Comparison of ENCODE assay signal across 8 mouse cellular contexts in the genomic region with DNA sequence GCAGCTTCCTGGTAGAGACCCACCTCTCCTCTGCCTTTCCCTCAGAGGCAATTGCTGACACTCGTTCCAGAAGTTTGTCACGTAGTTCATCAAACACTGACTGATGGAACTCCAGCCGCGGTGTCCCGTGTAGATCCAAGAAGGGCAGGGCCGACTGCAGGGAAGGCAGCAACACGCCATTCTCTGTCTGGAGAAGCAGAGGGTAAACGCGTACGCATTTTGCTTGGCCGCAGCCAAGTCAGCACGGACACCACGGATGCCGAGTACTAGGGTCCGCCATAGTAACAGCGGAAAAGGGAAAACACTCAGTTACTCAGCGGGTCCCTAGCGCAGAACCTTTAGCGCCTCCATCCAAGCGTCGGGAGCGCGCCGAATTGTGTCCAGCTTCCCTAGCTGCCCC. TPM values are rescaled to one million over a fixed set of nuclear protein-coding genes. Genes with fewer than 3 reads are reported as not detected.
A peak's percentile ranks its signal among the peaks of the same experiment; 100 is the strongest.
DNase-seq lines count a peak whose midpoint lies in the region; ATAC-seq and TF ChIP-seq lines count a peak whose summit lies in the region.

No protein-coding gene starts in this region.

- H3K4me2 ChIP-seq in forebrain, embryonic 15.5 days (replicated peaks) = peak overlapping the region; percentile 64
- peak overlapping the region; percentile 92 for H3K4me2 ChIP-seq in liver, embryonic 14.5 days (ENCODE audit: low read depth)

- peak overlapping the region; percentile 78 for H3K9ac ChIP-seq in forebrain, embryonic 15.5 days (replicated peaks)
- peak overlapping the region; percentile 98 for H3K9ac ChIP-seq in liver, embryonic 14.5 days (replicated peaks)

- WGBS in thymus, adult 2 months = under 1% methylated on average over 24 of the region's 24 CpGs
- under 1% methylated on average over 24 of the region's 24 CpGs for WGBS in forebrain, embryonic 15.5 days
- under 1% methylated on average over 24 of the region's 24 CpGs for WGBS in liver, embryonic 14.5 days (ENCODE audit: insufficient replicate concordance)

- H3K27ac ChIP-seq in thymus, adult 2 months (ENCODE audit: control insufficient read depth, insufficient read depth, low read length) = no peak overlapping the region
- H3K27ac ChIP-seq in forebrain, embryonic 15.5 days (replicated peaks) = peak overlapping the region; percentile 81
- H3K27ac ChIP-seq in liver, embryonic 14.5 days = peak overlapping the region; percentile 76

- peak overlapping the region; percentile 89 for H3K4me3 ChIP-seq in thymus, adult 2 months (ENCODE audit: control insufficient read depth, insufficient read depth, low read length)
- peak overlapping the region; percentile 61 for H3K4me3 ChIP-seq in forebrain, embryonic 15.5 days
- peak overlapping the region; percentile 87 to 98 for H3K4me3 ChIP-seq in liver, embryonic 14.5 days (ENCODE audit: insufficient read depth in 1 of 2, low read depth in 2 of 2, low read length in 2 of 2)

- H3K4me1 ChIP-seq in thymus, adult 2 months (replicated peaks; ENCODE audit: control insufficient read depth, insufficient read depth, low read length) = peaks cover 11% of the 10 kb centered on the region
- H3K4me1 ChIP-seq in forebrain, embryonic 15.5 days = peaks cover 27% of the 10 kb centered on the region
- H3K4me1 ChIP-seq in liver, embryonic 14.5 days (replicated peaks; ENCODE audit: control insufficient read depth in 2 of 2, insufficient read depth in 2 of 2, low read length in 1 of 2) = peaks cover 10 to 15% of the 10 kb centered on the region in 2 experiments

- no peak for DNase-seq in thymus, adult 2 months
- DNase-seq in thymus, postnatal 4 days = no peak
- DNase-seq in liver, embryonic 14.5 days (ENCODE audit: low read depth in 3 of 3, low spot score in 3 of 3) = no peak
- DNase-seq in yolk sac, embryonic 10.5 days (ENCODE audit: low spot score) = peak; percentile 27
- DNase-seq in thymus, postnatal 14 days = no peak
- DNase-seq in gastrocnemius, postnatal 25 days = no peak
- DNase-seq in urinary bladder, adult 18-20 months (ENCODE audit: low spot score in 2 of 2) = no peak

- ATAC-seq in forebrain, embryonic 15.5 days (replicated peaks) = peak; percentile 47
- peak; percentile 27; the same call in 1 of the 2 replicates for ATAC-seq in liver, embryonic 14.5 days (ENCODE audit: insufficient read depth)

- H3K27me3 ChIP-seq in thymus, adult 2 months (ENCODE audit: control insufficient read depth, insufficient read depth, low read length) = no peaks in the 10 kb centered on the region
- H3K27me3 ChIP-seq in forebrain, embryonic 15.5 days = no peaks in the 10 kb centered on the region
- no peaks in the 10 kb centered on the region; the same call in 1 of the 2 replicates for H3K27me3 ChIP-seq in liver, embryonic 14.5 days (ENCODE audit: control insufficient read depth, insufficient read depth, low read length)

- H3K36me3 ChIP-seq in thymus, adult 2 months (ENCODE audit: control insufficient read depth, insufficient read depth, low read length) = peaks cover 3% of the 10 kb centered on the region
- peaks cover 12% of the 10 kb centered on the region for H3K36me3 ChIP-seq in forebrain, embryonic 15.5 days
- peaks cover 18% of the 10 kb centered on the region for H3K36me3 ChIP-seq in liver, embryonic 14.5 days (replicated peaks; ENCODE audit: control insufficient read depth, insufficient read depth, low read depth)

- H3K9me3 ChIP-seq in forebrain, embryonic 15.5 days = no peaks in the 10 kb centered on the region
- no peaks in the 10 kb centered on the region for H3K9me3 ChIP-seq in liver, embryonic 14.5 days (ENCODE audit: control insufficient read depth, low read length)

- TF ChIP-seq POLR2A in thymus, adult 2 months (IDR thresholded peaks at IDR 0.05; ENCODE audit: control insufficient read depth, extremely low read depth, insufficient read depth, low read length, poor library complexity) = no peak

- TF ChIP-seq EP300 in liver, embryonic 14.5 days (IDR thresholded peaks at IDR 0.05; ENCODE audit: low read depth) = no peak

- TF ChIP-seq CTCF in thymus, adult 2 months (IDR thresholded peaks at IDR 0.05; ENCODE audit: borderline replicate concordance, control insufficient read depth, extremely low read depth, insufficient read depth, low read length, poor library complexity) = no peak
- TF ChIP-seq CTCF in liver, embryonic 14.5 days (IDR thresholded peaks at IDR 0.05; ENCODE audit: low read depth) = no peak

RNA-seq across cellular contexts. Expression of a gene that starts 0.6 kb away (rescaled TPM):
- polyA plus RNA-seq in thymus, adult 2 months (2012; rRNA removed) = 105 and 115 TPM in 2 replicates
- polyA plus RNA-seq in forebrain, embryonic 15.5 days (2015; fragmentation: Nextera tagmentation; extraction: Ambion mirVana) = 96.7 and 102 TPM in 2 replicates
- polyA plus RNA-seq in liver, embryonic 14.5 days (2012; rRNA removed) = 18.7 and 21.3 TPM in 2 replicates
- 23.7 and 27.3 TPM in 2 replicates for polyA plus RNA-seq in liver, embryonic 14.5 days (2014; fragmentation: Nextera tagmentation; extraction: Ambion mirVana)
- 10 to 100 TPM; 20.5 to 22.3 TPM for total RNA-seq in gastrocnemius, postnatal 25 days (2021)

RNA-seq across cellular contexts. Expression of a gene that starts 3.8 kb away (rescaled TPM):
- 0.12 TPM in 1 of 2 replicates, not detected in the other for polyA plus RNA-seq in thymus, adult 2 months (2012; rRNA removed)
- polyA plus RNA-seq in forebrain, embryonic 15.5 days (2015; fragmentation: Nextera tagmentation; extraction: Ambion mirVana) = not detected in 2 replicates
- not detected in 2 replicates for polyA plus RNA-seq in liver, embryonic 14.5 days (2012; rRNA removed)
- polyA plus RNA-seq in liver, embryonic 14.5 days (2014; fragmentation: Nextera tagmentation; extraction: Ambion mirVana) = not detected in 2 replicates
- total RNA-seq in gastrocnemius, postnatal 25 days (2021) = not detected

RNA-seq across cellular contexts. Expression of a gene that starts 7.9 kb away (rescaled TPM):
- 0.11 and 0.12 TPM in 2 replicates for polyA plus RNA-seq in thymus, adult 2 months (2012; rRNA removed)
- polyA plus RNA-seq in forebrain, embryonic 15.5 days (2015; fragmentation: Nextera tagmentation; extraction: Ambion mirVana) = 1.2 TPM in 1 of 2 replicates, not detected in the other
- 0.04 TPM in 1 of 2 replicates, not detected in the other for polyA plus RNA-seq in liver, embryonic 14.5 days (2012; rRNA removed)
- 0.96 TPM in 1 of 2 replicates, not detected in the other for polyA plus RNA-seq in liver, embryonic 14.5 days (2014; fragmentation: Nextera tagmentation; extraction: Ambion mirVana)
- not detected for total RNA-seq in gastrocnemius, postnatal 25 days (2021)

RNA-seq across cellular contexts. Expression of a gene that starts 13.8 kb away (rescaled TPM):
- polyA plus RNA-seq in thymus, adult 2 months (2012; rRNA removed) = 613 and 694 TPM in 2 replicates
- polyA plus RNA-seq in forebrain, embryonic 15.5 days (2015; fragmentation: Nextera tagmentation; extraction: Ambion mirVana) = 399 and 409 TPM in 2 replicates
- 571 and 676 TPM in 2 replicates for polyA plus RNA-seq in liver, embryonic 14.5 days (2012; rRNA removed)
- 561 and 604 TPM in 2 replicates for polyA plus RNA-seq in liver, embryonic 14.5 days (2014; fragmentation: Nextera tagmentation; extraction: Ambion mirVana)
- 100 to 1,000 TPM; 167 to 293 TPM for total RNA-seq in gastrocnemius, postnatal 25 days (2021)

RNA-seq across cellular contexts. Expression of a gene that starts 14.0 kb away (rescaled TPM):
- polyA plus RNA-seq in thymus, adult 2 months (2012; rRNA removed) = 90.6 and 94.7 TPM in 2 replicates
- 1.3 and 1.6 TPM in 2 replicates for polyA plus RNA-seq in forebrain, embryonic 15.5 days (2015; fragmentation: Nextera tagmentation; extraction: Ambion mirVana)
- polyA plus RNA-seq in liver, embryonic 14.5 days (2012; rRNA removed) = 3.7 and 4.1 TPM in 2 replicates
- 4.9 and 5.7 TPM in 2 replicates for polyA plus RNA-seq in liver, embryonic 14.5 days (2014; fragmentation: Nextera tagmentation; extraction: Ambion mirVana)
- total RNA-seq in gastrocnemius, postnatal 25 days (2021) = 1 to 10 TPM; 1.1 to 1.3 TPM
